Mouse (Mus musculus) MEL (cell line): Measurements from ENCODE around the gene Atg7. TPM values are rescaled to one million over a fixed set of nuclear protein-coding genes. Genes with fewer than 3 reads are reported as not detected.
A peak's percentile ranks its signal among the peaks of the same experiment; 100 is the strongest.

Experiments
- DNase-seq: peaks from one replicate; pipeline ENCODE4 v3.0.0; 2011; ENCODE audit warnings: low read depth, low spot score
- H3K27ac ChIP-seq: 2 replicates; pipeline ENCODE4 v1.5.1; 2012; ENCODE audit warnings: low read depth, mild to moderate bottlenecking, control low read depth, low read length, moderate library complexity; ENCODE audit not compliant: control insufficient read depth
- H3K27me3 ChIP-seq, 2 experiments: fragments of 150-350 bp in 1 of 2; sonication (generic) in 1 of 2; 2 replicates each; pipeline ENCODE4 v1.6.1; 2012; ENCODE audit warnings: low read length in 2 of 2, mild to moderate bottlenecking in 2 of 2, improper control_type of control experiment in 1 of 2, moderate library complexity in 1 of 2; ENCODE audit not compliant: insufficient read depth in 2 of 2, control insufficient read depth in 1 of 2
- H3K36me3 ChIP-seq, 2 experiments: 2 replicates each; pipeline ENCODE4 v1.6.1; 2012 to 2014; ENCODE audit warnings: low read length in 2 of 2, improper control_type of control experiment in 1 of 2, inconsistent platforms in 1 of 2, mild to moderate bottlenecking in 1 of 2; ENCODE audit not compliant: insufficient read depth in 2 of 2, control insufficient read depth in 1 of 2
- H3K4me1 ChIP-seq, 2 experiments: fragments of 150-350 bp in 1 of 2; sonication (generic) in 1 of 2; 2 replicates each; pipeline ENCODE4 v1.6.1; 2012; ENCODE audit warnings: low read length in 2 of 2, improper control_type of control experiment in 1 of 2, mild to moderate bottlenecking in 1 of 2; ENCODE audit not compliant: insufficient read depth in 2 of 2, control insufficient read depth in 1 of 2
- H3K4me3 ChIP-seq, 2 experiments: fragments of 150-350 bp in 1 of 2; sonication (generic) in 1 of 2; 2 replicates each; pipeline ENCODE4 v1.5.1; 2012; ENCODE audit warnings: low read depth in 2 of 2, low read length in 2 of 2, mild to moderate bottlenecking in 2 of 2, moderate library complexity in 2 of 2, control low read depth in 1 of 2, improper control_type of control experiment in 1 of 2; ENCODE audit not compliant: control insufficient read depth in 1 of 2, insufficient read depth in 1 of 2
- H3K79me2 ChIP-seq: 2 replicates; pipeline ENCODE4 v1.6.1; 2012; ENCODE audit warnings: mild to moderate bottlenecking, low read length, moderate library complexity; ENCODE audit not compliant: control insufficient read depth, poor library complexity, insufficient read depth
- H3K9ac ChIP-seq: 2 replicates; pipeline ENCODE4 v1.6.1; 2012; ENCODE audit warnings: low read depth, mild to moderate bottlenecking, control low read depth, low read length, moderate library complexity; ENCODE audit not compliant: control insufficient read depth, poor library complexity, severe bottlenecking
- H3K9me3 ChIP-seq: fragments of 150-350 bp; sonication (generic); replicated peaks from 2 replicates; pipeline ENCODE4 v1.6.1; 2012; ENCODE audit warnings: mild to moderate bottlenecking, low read length, improper control_type of control experiment, moderate library complexity; ENCODE audit not compliant: insufficient read depth
- BHLHE40 ChIP-seq: IDR thresholded peaks from 2 replicates; pipeline ENCODE4 v1.6.1; 2012; ENCODE audit warnings: low read depth, mild to moderate bottlenecking, inconsistent platforms, low read length, improper control_type of control experiment, borderline replicate concordance
- CHD1 ChIP-seq: IDR thresholded peaks from 2 replicates; pipeline ENCODE4 v1.6.1; 2012; ENCODE audit warnings: low read depth, mild to moderate bottlenecking, inconsistent platforms, low read length, improper control_type of control experiment
- CTCF ChIP-seq, 3 experiments: IDR thresholded peaks in 2 of 3; conservative IDR thresholded peaks in 1 of 3; 2 replicates each; pipeline ENCODE4 v1.5.1; 2011 to 2012; ENCODE audit warnings: low read length in 3 of 3, low read depth in 2 of 3, mild to moderate bottlenecking in 2 of 3, improper control_type of control experiment in 1 of 3, inconsistent platforms in 1 of 3, mixed read lengths in 1 of 3, moderate library complexity in 1 of 3; ENCODE audit not compliant: control insufficient read depth in 1 of 3, insufficient read depth in 1 of 3, poor library complexity in 1 of 3, severe bottlenecking in 1 of 3
- EP300 ChIP-seq, 2 experiments: IDR thresholded peaks; 2 replicates each; pipeline ENCODE4 v1.6.1; 2011; ENCODE audit warnings: improper control_type of control experiment in 2 of 2, low read length in 2 of 2, low read depth in 1 of 2, mild to moderate bottlenecking in 1 of 2
- MYB ChIP-seq: IDR thresholded peaks from 2 replicates; pipeline ENCODE4 v1.6.1; 2011; ENCODE audit warnings: mild to moderate bottlenecking, low read depth, low read length, improper control_type of control experiment
- MYC ChIP-seq: IDR thresholded peaks from 2 replicates; pipeline ENCODE4 v1.6.1; 2011; ENCODE audit warnings: low read depth, mild to moderate bottlenecking, low read length, improper control_type of control experiment, moderate library complexity
- NRF1 ChIP-seq: IDR thresholded peaks from 2 replicates; pipeline ENCODE4 v1.6.1; 2014; ENCODE audit warnings: low read depth, mild to moderate bottlenecking, inconsistent platforms, low read length, improper control_type of control experiment, moderate library complexity; ENCODE audit not compliant: poor library complexity, insufficient read depth, severe bottlenecking
- POLR2AphosphoS2 ChIP-seq: IDR thresholded peaks from 2 replicates; pipeline ENCODE4 v1.6.1; 2011; ENCODE audit warnings: low read length, improper control_type of control experiment
- POLR2AphosphoS5 ChIP-seq: IDR thresholded peaks from 2 replicates; pipeline ENCODE4 v1.6.1; 2012; ENCODE audit warnings: low read depth, borderline replicate concordance, mild to moderate bottlenecking, inconsistent platforms, low read length, moderate library complexity, mixed read lengths
- SMC3 ChIP-seq: IDR thresholded peaks from 2 replicates; pipeline ENCODE4 v1.6.1; 2011; ENCODE audit warnings: low read depth, low read length, improper control_type of control experiment
- TBP ChIP-seq: IDR thresholded peaks from 2 replicates; pipeline ENCODE4 v1.8.0; 2011; ENCODE audit warnings: low read depth, low read length, improper control_type of control experiment
- USF1 ChIP-seq: IDR thresholded peaks from 2 replicates; pipeline ENCODE4 v1.6.1; 2014; ENCODE audit warnings: low read depth, mild to moderate bottlenecking, inconsistent platforms, low read length, improper control_type of control experiment, moderate library complexity
- polyA plus RNA-seq, 2 experiments: library from polyadenylated mRNA; stranded (reverse) in 1 of 2; unstranded in 1 of 2; fragments of >175 nt in 1 of 2; fragments of >200 nt in 1 of 2; gene quantifications; 2 replicates each; pipeline versions ENCODE4 v1.2.1 to v1.2.4; 2012; ENCODE audit warnings: low replicate concordance in 2 of 2, low read depth in 1 of 2; ENCODE audit not compliant: insufficient read length in 2 of 2, insufficient read depth in 1 of 2, missing spikeins in 1 of 2
- total RNA-seq: library from RNA; depleted of rRNA; stranded (reverse); fragments of 300-350 nt; gene quantifications from 2 replicates; pipeline ENCODE4 v1.2.3, GENCODE M21; 2012

Atg7 gene
- total and polyA plus RNA-seq, 3 experiments = 14.6 TPM; not detected in 1

- Histone ChIP-seq H3K27me3 (no peaks in the 10 kb centered on the region), H3K9me3 (no peaks in the 10 kb centered on the region), H3K4me1 (no peaks in the 10 kb centered on the region), H3K4me3 (peak overlapping the region; percentile 95 to 96), H3K79me2 (peaks cover 6% of the 10 kb centered on the region), H3K36me3 (peaks cover 0 to 8% of the 10 kb centered on the region in 2 experiments; a peak in 2 of 4 replicates), H3K27ac (no peak overlapping the region), H3K9ac (peak overlapping the region; percentile 86)
- DNase-seq = peak; percentile 41
- TF ChIP-seq TBP = no peak
- TF ChIP-seq POLR2AphosphoS5 = no peak
- TF ChIP-seq SMC3 = no peak
- TF ChIP-seq MYB = no peak
- no peak for TF ChIP-seq EP300 (IDR thresholded peaks at IDR 0.05; ENCODE audit: low read depth in 1 of 2, low read length in 2 of 2)
- TF ChIP-seq NRF1 = no peak
- no peak for TF ChIP-seq POLR2AphosphoS2
Observed at GRCm38 (mm10) chr6:114643716-114644115, 819 bp downstream of the Atg7 start.

- no peaks in the 10 kb centered on the region for H3K4me1 ChIP-seq
- H3K9ac ChIP-seq = no peak overlapping the region
- H3K36me3 ChIP-seq = peaks cover 0 to 8% of the 10 kb centered on the region in 2 experiments; a peak in 2 of 4 replicates
- no peaks in the 10 kb centered on the region for H3K9me3 ChIP-seq
- H3K27ac ChIP-seq = no peak overlapping the region
- H3K79me2 ChIP-seq = peaks cover 6% of the 10 kb centered on the region
- TF ChIP-seq USF1 (peak; percentile 22; the same call in 1 of the 2 replicates), CTCF (IDR thresholded peaks at IDR 0.05 in 2 of 3, conservative IDR thresholded peaks at IDR 0.05 in 1 of 3; ENCODE audit: control insufficient read depth in 1 of 3, insufficient read depth in 1 of 3, low read depth in 2 of 3, low read length in 3 of 3, poor library complexity in 1 of 3, severe bottlenecking in 1 of 3) (no peak)
- DNase-seq = peak; percentile 28
- no peaks in the 10 kb centered on the region for H3K27me3 ChIP-seq
- no peak overlapping the region for H3K4me3 ChIP-seq
Observed at GRCm38 (mm10) chr6:114644531-114644930, 1.6 kb downstream of the Atg7 start.

GRCm38 (mm10) chr6:114646201-114646600, 3.3 kb downstream of the Atg7 start:
- Histone ChIP-seq H3K27ac (no peak overlapping the region), H3K9ac (no peak overlapping the region), H3K36me3 (peaks cover 0 to 8% of the 10 kb centered on the region in 2 experiments; a peak in 2 of 4 replicates), H3K9me3 (no peaks in the 10 kb centered on the region), H3K4me3 (no peak overlapping the region), H3K79me2 (peaks cover 6% of the 10 kb centered on the region), H3K4me1 (no peaks in the 10 kb centered on the region), H3K27me3 (no peaks in the 10 kb centered on the region)
- no peak for TF ChIP-seq TBP
- TF ChIP-seq CTCF (IDR thresholded peaks at IDR 0.05 in 2 of 3, conservative IDR thresholded peaks at IDR 0.05 in 1 of 3; ENCODE audit: control insufficient read depth in 1 of 3, insufficient read depth in 1 of 3, low read depth in 2 of 3, low read length in 3 of 3, poor library complexity in 1 of 3, severe bottlenecking in 1 of 3) = no peak
- no peak for TF ChIP-seq MYC
- no peak for TF ChIP-seq CHD1
- no peak for TF ChIP-seq BHLHE40
- DNase-seq = no peak
